Mouse (Mus musculus) liver, postnatal 0 days (tissue): ENCODE measurements around the gene Tnfaip8l1. TPM values are rescaled to one million over a fixed set of nuclear protein-coding genes. Genes with fewer than 3 reads are reported as not detected.

Source experiments
- ATAC-seq: fragments of 200-750 bp; cut with Nextera tagmentation; 2 replicates; pipeline ENCODE4 v1.8.0; 2017; ENCODE audit warnings: mild to moderate bottlenecking, moderate library complexity
- DNase-seq: peaks from one replicate; pipeline ENCODE4 v3.0.0-alpha.2; 2016
- H3K27ac ChIP-seq: fragments of 300-500 bp; sonication (generic); 2 replicates; pipeline ENCODE4 v1.5.1; 2014; ENCODE audit warnings: antibody characterized with exemption, moderate library complexity, mild to moderate bottlenecking, low read depth
- H3K27me3 ChIP-seq: fragments of 300-500 bp; sonication (generic); 2 replicates; pipeline ENCODE4 v1.6.1; 2014; ENCODE audit warnings: low read length, control low read depth, mixed read lengths; ENCODE audit not compliant: insufficient read depth
- H3K36me3 ChIP-seq: fragments of 300-500 bp; sonication (generic); replicated peaks from 2 replicates; pipeline ENCODE4 v1.6.1; 2014; ENCODE audit warnings: mild to moderate bottlenecking, control low read depth, low read length, moderate library complexity, mixed read lengths; ENCODE audit not compliant: insufficient read depth
- H3K4me1 ChIP-seq: fragments of 300-500 bp; sonication (generic); 2 replicates; pipeline ENCODE4 v1.6.1; 2014; ENCODE audit warnings: antibody characterized with exemption, mild to moderate bottlenecking, control low read depth; ENCODE audit not compliant: insufficient read depth
- H3K4me2 ChIP-seq: fragments of 300-500 bp; sonication (generic); 2 replicates; pipeline ENCODE4 v1.6.1; 2014; ENCODE audit warnings: low read depth, mild to moderate bottlenecking, low read length, moderate library complexity, mixed read lengths
- H3K4me3 ChIP-seq: fragments of 300-500 bp; sonication (generic); 2 replicates; pipeline ENCODE4 v1.5.1; 2014; ENCODE audit warnings: low read depth, low read length
- H3K9ac ChIP-seq: fragments of 300-500 bp; sonication (generic); replicated peaks from 2 replicates; pipeline ENCODE4 v1.6.1; 2014; ENCODE audit warnings: mild to moderate bottlenecking, moderate library complexity
- H3K9me3 ChIP-seq: fragments of 300-500 bp; sonication (generic); 2 replicates; pipeline ENCODE4 v1.6.1; 2016; ENCODE audit warnings: mild to moderate bottlenecking, control low read depth, low read length, mixed read lengths
- CTCF ChIP-seq: sonication (generic); IDR thresholded peaks from 2 replicates; pipeline ENCODE4 v1.5.1; 2016; ENCODE audit warnings: antibody characterized with exemption, low read depth
- EP300 ChIP-seq: IDR thresholded peaks from 2 replicates; pipeline ENCODE4 v1.6.1; 2016; ENCODE audit warnings: antibody characterized with exemption, low read depth, mild to moderate bottlenecking
- WGBS: fragments of 180-500 bp; shearing (Covaris S2); extraction: QIAGEN DNeasy Blood & Tissue Kit; methylation state at CpG from one replicate; pipeline ENCODE4 v1.1.7; 2014; ENCODE audit not compliant: insufficient replicate concordance; 5-methylcytosine and 5-hydroxymethylcytosine counted together
- polyA plus RNA-seq: library from polyadenylated mRNA; unstranded; fragments of >200 nt; fragmentation: Nextera tagmentation; extraction: Ambion mirVana; gene quantifications from 2 replicates; pipeline ENCODE4 v1.2.1, GENCODE M21; 2015

Gene Tnfaip8l1
- polyA plus RNA-seq, 1 experiment from 2014 or later: 3.3 TPM

- Histone ChIP-seq H3K9me3 (no peaks in the 10 kb centered on the region), H3K36me3 (no peaks in the 10 kb centered on the region; the same call in 1 of the 2 replicates), H3K4me2 (peak overlapping the region; percentile 69), H3K4me3 (peak overlapping the region; percentile 54), H3K27ac (peak overlapping the region; percentile 81), H3K4me1 (peaks cover 13% of the 10 kb centered on the region), H3K27me3 (peaks cover 9% of the 10 kb centered on the region; the same call in 1 of the 2 replicates), H3K9ac (peak overlapping the region; percentile 67)
- ATAC-seq (peak; percentile 19), DNase-seq (peak; percentile 83)
- 8% methylated on average over 63 of the region's 66 CpGs for WGBS
- TF ChIP-seq CTCF (no peak), EP300 (peak; percentile 37; the same call in 1 of the 2 replicates)
Measured at GRCm38 (mm10) chr17:56119981-56120880, 42.0 kb upstream of the Tnfaip8l1 start.

- DNase-seq (peak; percentile 69), ATAC-seq (no peak)
- peak within 1 kb of the TSS; percentile 81 for H3K27ac ChIP-seq
- TF ChIP-seq EP300 (peak; percentile 67; the same call in 1 of the 2 replicates), CTCF (no peak)
- H3K4me2 ChIP-seq: peak within 1 kb of the TSS; percentile 69
- peak within 1 kb of the TSS; percentile 54 for H3K4me3 ChIP-seq
- H3K4me1 ChIP-seq: peaks cover 8% of the 10 kb centered on the region
- peak within 1 kb of the TSS; percentile 67 for H3K9ac ChIP-seq
- H3K36me3 ChIP-seq: peaks cover 2% of the 10 kb centered on the region; the same call in 1 of the 2 replicates
- 30% methylated on average over 2 of the region's 2 CpGs for WGBS
- H3K27me3 ChIP-seq: peaks cover 9% of the 10 kb centered on the region; the same call in 1 of the 2 replicates
- no peaks in the 10 kb centered on the region for H3K9me3 ChIP-seq
Measured at GRCm38 (mm10) chr17:56121826-56122225, 40.5 kb upstream of the Tnfaip8l1 start, which contains the start of gene Lrg1. Gene Lrg1, minus strand, starts transcription at chr17:56122001.

DNA sequence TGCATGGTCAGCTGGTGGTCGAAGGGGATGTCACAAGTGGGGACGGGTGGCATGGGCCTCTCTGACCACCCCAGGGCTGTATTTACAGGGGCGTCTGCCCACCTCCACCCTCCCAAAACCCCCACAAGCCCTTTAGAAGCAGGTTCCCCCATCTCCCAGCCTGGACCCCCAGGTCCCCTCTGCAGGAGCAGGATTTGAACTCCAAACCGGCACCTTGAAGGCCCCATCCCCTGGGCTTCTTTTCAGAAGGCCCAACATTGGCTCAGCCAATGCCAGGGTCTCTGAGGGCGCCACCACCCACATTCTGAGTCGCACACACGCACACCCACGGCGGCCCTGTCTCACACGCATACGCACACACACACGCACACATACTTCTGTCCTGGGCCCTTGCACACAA is 39.1 kb upstream of the Tnfaip8l1 start:
- Histone ChIP-seq H3K27ac (no peak overlapping the region), H3K9me3 (no peaks in the 10 kb centered on the region), H3K4me1 (peaks cover 5% of the 10 kb centered on the region), H3K27me3 (peaks cover 9% of the 10 kb centered on the region; the same call in 1 of the 2 replicates), H3K4me2 (no peak overlapping the region), H3K36me3 (peaks cover 2% of the 10 kb centered on the region; the same call in 1 of the 2 replicates), H3K4me3 (no peak overlapping the region), H3K9ac (no peak overlapping the region)
- TF ChIP-seq CTCF: no peak
- TF ChIP-seq EP300: no peak
- no peak for DNase-seq
- ATAC-seq: no peak
- WGBS: 83% methylated on average over 12 of the region's 12 CpGs

- Histone ChIP-seq H3K9me3 (no peaks in the 10 kb centered on the region), H3K27ac (peak overlapping the region; percentile 34; the same call in 1 of the 2 replicates), H3K4me1 (peaks cover 5% of the 10 kb centered on the region), H3K9ac (peak overlapping the region; percentile 54), H3K4me2 (peak overlapping the region; percentile 70), H3K36me3 (peaks cover 2% of the 10 kb centered on the region; the same call in 1 of the 2 replicates), H3K4me3 (peak overlapping the region; percentile 25), H3K27me3 (peaks cover 9% of the 10 kb centered on the region; the same call in 1 of the 2 replicates)
- DNase-seq: no peak
- TF ChIP-seq CTCF (no peak), EP300 (no peak)
- ATAC-seq: no peak
- WGBS: 62% methylated on average over 54 of the region's 59 CpGs
Measured at GRCm38 (mm10) chr17:56123681-56124340, 38.5 kb upstream of the Tnfaip8l1 start.

DNA sequence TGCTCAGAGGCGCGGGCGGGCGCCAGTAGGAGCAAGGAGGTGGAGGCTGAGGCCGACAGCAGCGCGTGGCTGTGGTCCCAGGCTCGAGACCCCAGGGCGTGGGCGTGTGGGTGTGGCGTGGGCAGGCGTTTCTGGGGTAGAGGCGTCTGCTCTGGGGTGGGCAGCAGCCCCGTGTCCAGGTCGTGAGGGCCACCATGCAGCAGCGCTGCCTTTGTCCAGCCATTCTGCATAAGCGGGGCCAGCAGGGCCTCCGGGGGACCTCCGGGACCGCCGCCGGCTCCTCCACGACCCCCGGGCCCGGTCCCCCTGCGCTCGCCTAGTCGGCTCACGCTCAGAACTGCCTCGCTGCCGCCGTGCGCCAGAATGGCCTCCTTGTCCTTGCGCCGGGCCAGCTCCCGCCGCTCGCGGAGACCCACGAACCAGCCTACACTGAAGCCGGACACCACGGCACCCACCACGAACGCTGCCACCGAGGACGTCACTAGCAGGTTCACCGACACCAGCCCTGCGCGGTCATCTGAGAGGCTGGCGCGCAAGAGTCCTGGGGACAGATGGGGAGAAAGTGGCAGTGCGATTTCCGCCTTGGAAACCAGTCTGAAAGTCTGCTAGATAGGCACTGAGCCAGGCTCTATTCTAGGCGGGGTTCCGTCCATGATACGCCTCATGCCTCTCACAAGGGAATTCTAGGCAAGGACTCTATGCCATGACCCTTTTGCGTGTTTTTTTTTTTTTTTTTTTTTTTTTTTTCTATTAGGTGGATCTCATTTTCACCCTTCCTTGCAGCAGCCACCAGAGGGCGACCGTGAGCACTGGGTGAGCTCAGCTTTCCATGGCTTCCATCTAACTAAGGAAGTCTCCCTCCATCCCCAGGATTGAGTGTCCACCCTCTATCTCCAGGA is 37.7 kb upstream of the Tnfaip8l1 start:
- Histone ChIP-seq H3K4me1 (peaks cover 5% of the 10 kb centered on the region; the same call in 1 of the 2 replicates), H3K27me3 (peaks cover 9% of the 10 kb centered on the region; the same call in 1 of the 2 replicates), H3K9ac (peak overlapping the region; percentile 54), H3K4me2 (peak overlapping the region; percentile 70), H3K27ac (peak overlapping the region; percentile 34; the same call in 1 of the 2 replicates), H3K36me3 (peaks cover 8% of the 10 kb centered on the region), H3K4me3 (peak overlapping the region; percentile 25), H3K9me3 (no peaks in the 10 kb centered on the region)
- 36% methylated on average over 57 of the region's 59 CpGs for WGBS
- peak; percentile 6; the same call in 1 of the 2 replicates for ATAC-seq
- DNase-seq: peak; percentile 83
- peak; percentile 85 for TF ChIP-seq CTCF
- no peak for TF ChIP-seq EP300
